Comparison of ENCODE assay signal across 18 mouse cellular contexts in the genomic region with DNA sequence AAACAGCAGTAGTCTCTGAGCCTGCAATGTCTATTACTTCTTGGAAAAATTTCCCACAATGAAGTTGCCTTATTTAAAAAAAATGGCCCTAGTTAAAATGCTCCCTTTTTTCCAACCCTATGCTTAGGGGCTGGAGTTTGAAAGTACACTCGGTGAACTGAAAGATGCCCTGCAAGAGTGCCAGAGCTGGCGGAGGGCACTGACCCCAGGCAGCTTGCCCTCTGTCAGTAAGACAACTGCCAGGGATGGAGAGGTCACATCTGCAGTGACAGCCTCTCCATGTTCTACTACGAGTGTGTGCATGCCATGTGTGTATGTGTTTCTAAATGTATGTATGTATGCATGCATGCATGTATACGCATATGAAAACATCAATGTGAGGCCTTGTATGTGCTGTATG.
"Had no signal": no experiment of that assay in that cellular context is flagged by ENCODE, and none has a peak within 500 bp of the region (broad histone marks: within the 10 kb centered on the region; RNA-seq: fewer than 3 reads in every experiment).

No protein-coding gene starts in this region.

- DNase-seq: lung, postnatal 10 days; lung, postnatal 4 days; midbrain, embryonic 14.5 days; retina, postnatal 1 day; right cerebral cortex, adult 18-20 months; right cerebral cortex, postnatal 25 days; right cerebral cortex, postnatal 4 days; spleen, adult 18-20 months; thymus, adult 2 months; thymus, postnatal 25 days; thymus, postnatal 4 days had no signal

- H3K4me2 ChIP-seq: lung, embryonic 14.5 days; midbrain, embryonic 12.5 days; neural tube, embryonic 13.5 days; neural tube, embryonic 15.5 days; stomach, embryonic 15.5 days had no signal

- H3K4me3 ChIP-seq: midbrain, embryonic 10.5 days; midbrain, embryonic 12.5 days; myocyte; neural tube, embryonic 13.5 days; neural tube, embryonic 15.5 days; stomach, embryonic 15.5 days had no signal

- H3K27me3 ChIP-seq: neural tube, embryonic 15.5 days; stomach, embryonic 15.5 days had no signal

- H3K27ac ChIP-seq: midbrain, embryonic 10.5 days; midbrain, embryonic 12.5 days had no signal

- H3K36me3 ChIP-seq: stomach, embryonic 15.5 days had no signal

- H3K9me3 ChIP-seq: midbrain, embryonic 10.5 days; midbrain, embryonic 12.5 days; neural tube, embryonic 13.5 days; neural tube, embryonic 15.5 days; stomach, embryonic 15.5 days had no signal

- H3K9ac ChIP-seq: lung, embryonic 14.5 days; midbrain, embryonic 12.5 days; neural tube, embryonic 13.5 days; neural tube, embryonic 15.5 days; stomach, embryonic 15.5 days had no signal
